Mouse (Mus musculus) liver, embryonic 14.5 days (tissue): Measurements from ENCODE around the gene Prkab1.

Experiments used
- CTCF ChIP-seq: IDR thresholded peaks from 2 replicates; pipeline ENCODE4 v1.5.1; 2016; ENCODE audit warnings: antibody characterized with exemption, low read depth, control low read depth
- EP300 ChIP-seq: IDR thresholded peaks from 2 replicates; pipeline ENCODE4 v1.6.1; 2016; ENCODE audit warnings: antibody characterized with exemption, low read depth

DNA sequence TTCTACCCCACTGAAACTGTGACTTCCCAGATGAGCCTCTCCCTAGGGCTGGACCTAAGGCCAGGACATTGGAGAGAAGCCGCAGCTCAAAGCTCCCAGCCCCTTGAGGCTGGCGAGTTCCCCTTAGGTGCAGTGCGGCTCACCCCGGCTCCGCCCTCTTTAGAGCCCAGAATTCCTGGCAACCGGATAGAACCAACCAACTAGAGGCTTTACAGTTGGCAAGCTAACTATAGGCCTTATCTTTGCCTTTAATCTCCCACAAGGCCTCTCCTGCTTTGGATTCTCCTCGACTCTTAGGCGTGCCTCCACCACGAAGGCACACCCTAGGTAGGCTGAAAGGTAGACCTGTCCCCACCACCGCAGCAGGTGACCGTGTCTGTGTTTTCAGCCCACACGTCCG, 16.6 kb downstream of the Prkab1 start:
- TF ChIP-seq CTCF (no peak), EP300 (no peak)
